Mouse (Mus musculus) kidney, embryonic 16.5 days (tissue): ENCODE measurements around the gene Gtpbp1. TPM values are rescaled to one million over a fixed set of nuclear protein-coding genes. Genes with fewer than 3 reads are reported as not detected.
A peak's percentile ranks its signal among the peaks of the same experiment; 100 is the strongest.

ENCODE experiments used
- ATAC-seq: fragments of 200-750 bp; cut with Nextera tagmentation; 2 replicates; pipeline ENCODE4 v1.8.0; 2017; ENCODE audit warnings: moderate TSS enrichment; ENCODE audit not compliant: low FRiP score, low TSS enrichment
- H3K27ac ChIP-seq: fragments of 300-500 bp; sonication (generic); 2 replicates; pipeline ENCODE4 v1.5.1; 2014; ENCODE audit warnings: low read length
- H3K27me3 ChIP-seq: fragments of 300-500 bp; sonication (generic); 2 replicates; pipeline ENCODE4 v1.6.1; 2014; ENCODE audit warnings: low read length, control low read depth, mixed read lengths; ENCODE audit not compliant: insufficient read depth
- H3K36me3 ChIP-seq: fragments of 300-500 bp; sonication (generic); 2 replicates; pipeline ENCODE4 v1.6.1; 2014; ENCODE audit warnings: low read length, control low read depth, mixed read lengths; ENCODE audit not compliant: insufficient read depth
- H3K4me1 ChIP-seq: fragments of 300-500 bp; sonication (generic); 2 replicates; pipeline ENCODE4 v1.6.1; 2014; ENCODE audit warnings: low read length, control low read depth, mixed read lengths; ENCODE audit not compliant: insufficient read depth
- H3K4me2 ChIP-seq: fragments of 300-500 bp; sonication (generic); replicated peaks from 2 replicates; pipeline ENCODE4 v1.6.1; 2014; ENCODE audit warnings: low read depth, low read length
- H3K4me3 ChIP-seq: fragments of 300-500 bp; sonication (generic); 2 replicates; pipeline ENCODE4 v1.5.1; 2014; ENCODE audit warnings: mild to moderate bottlenecking, low read length
- H3K9ac ChIP-seq: fragments of 300-500 bp; sonication (generic); replicated peaks from 2 replicates; pipeline ENCODE4 v1.6.1; 2014; ENCODE audit warnings: low read length
- H3K9me3 ChIP-seq: fragments of 300-500 bp; sonication (generic); 2 replicates; pipeline ENCODE4 v1.6.1; 2016; ENCODE audit warnings: low read length, control low read depth
- WGBS: fragments of 180-500 bp; shearing (Covaris S2); extraction: QIAGEN DNeasy Blood & Tissue Kit; methylation state at CpG from one replicate; pipeline ENCODE4 v1.1.7; 2014; 5-methylcytosine and 5-hydroxymethylcytosine counted together
- polyA plus RNA-seq: library from polyadenylated mRNA; unstranded; fragments of >200 nt; fragmentation: Nextera tagmentation; extraction: Ambion mirVana; gene quantifications from 2 replicates; pipeline ENCODE4 v1.2.1, GENCODE M21; 2015

Gene Gtpbp1
- polyA plus RNA-seq, 1 experiment from 2014 or later, result 36.6 TPM

DNA sequence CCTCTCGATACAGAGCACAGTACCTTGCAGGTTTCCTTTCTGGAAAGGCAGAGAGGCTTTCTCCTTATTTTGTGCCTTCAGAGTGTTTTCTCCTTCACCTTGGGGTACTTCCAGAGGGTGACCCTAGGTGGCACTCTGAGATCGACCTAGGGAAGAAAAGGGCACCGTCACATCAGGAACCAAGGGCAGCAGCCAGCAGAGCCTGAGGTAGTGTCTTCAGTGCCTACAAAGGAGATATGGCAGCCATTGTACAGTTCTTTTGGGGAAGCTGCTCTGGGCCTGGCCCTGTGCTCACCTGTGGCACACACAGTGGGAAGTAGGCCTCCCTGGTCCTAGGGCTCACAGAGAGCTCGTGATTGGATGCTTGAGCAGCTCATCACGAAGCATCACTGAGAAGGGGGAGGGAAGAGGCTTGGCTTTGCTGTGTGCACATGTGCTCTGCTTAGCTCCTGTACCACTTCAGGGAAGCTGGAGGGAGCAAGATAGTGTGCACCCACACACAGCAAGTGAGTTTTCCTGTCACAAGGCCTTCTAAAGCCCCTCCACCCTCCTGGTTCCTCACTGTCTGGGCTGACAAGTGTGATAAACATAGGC, 17.7 kb downstream of the Gtpbp1 start:
- ATAC-seq, result no peak
- H3K36me3 ChIP-seq, result peaks cover 39% of the 10 kb centered on the region

DNA sequence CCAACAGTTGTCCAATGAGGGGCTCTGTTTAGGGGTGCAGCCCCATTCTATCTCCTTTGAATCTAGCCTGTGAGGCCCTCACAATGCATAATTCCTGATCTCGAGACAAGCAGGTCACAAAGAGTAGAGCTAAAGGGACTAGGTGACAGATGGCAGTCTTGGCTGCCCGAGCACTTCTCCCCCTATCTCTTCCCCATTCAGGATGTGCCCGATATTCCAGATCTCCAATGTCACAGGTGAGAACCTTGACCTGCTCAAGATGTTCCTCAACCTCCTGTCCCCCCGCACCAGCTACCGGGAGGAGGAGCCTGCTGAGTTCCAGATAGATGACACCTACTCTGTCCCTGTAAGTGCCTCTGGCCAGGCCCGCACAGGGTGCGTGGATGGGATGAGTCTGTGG, 25.0 kb downstream of the Gtpbp1 start:
- 90% methylated on average over 7 of the region's 7 CpGs for WGBS
- H3K27me3 ChIP-seq, result no peaks in the 10 kb centered on the region
- H3K9ac ChIP-seq, result no peak overlapping the region

More for the DNA sequence above, 17.7 kb downstream of the Gtpbp1 start:
- H3K4me2 ChIP-seq, result no peak overlapping the region
- 86% methylated on average over 5 of the region's 5 CpGs for WGBS
- no peak overlapping the region for H3K4me3 ChIP-seq
- H3K9ac ChIP-seq, result no peak overlapping the region
- H3K27me3 ChIP-seq, result no peaks in the 10 kb centered on the region
- no peaks in the 10 kb centered on the region for H3K9me3 ChIP-seq
- H3K27ac ChIP-seq, result no peak overlapping the region
- no peaks in the 10 kb centered on the region for H3K4me1 ChIP-seq

DNA sequence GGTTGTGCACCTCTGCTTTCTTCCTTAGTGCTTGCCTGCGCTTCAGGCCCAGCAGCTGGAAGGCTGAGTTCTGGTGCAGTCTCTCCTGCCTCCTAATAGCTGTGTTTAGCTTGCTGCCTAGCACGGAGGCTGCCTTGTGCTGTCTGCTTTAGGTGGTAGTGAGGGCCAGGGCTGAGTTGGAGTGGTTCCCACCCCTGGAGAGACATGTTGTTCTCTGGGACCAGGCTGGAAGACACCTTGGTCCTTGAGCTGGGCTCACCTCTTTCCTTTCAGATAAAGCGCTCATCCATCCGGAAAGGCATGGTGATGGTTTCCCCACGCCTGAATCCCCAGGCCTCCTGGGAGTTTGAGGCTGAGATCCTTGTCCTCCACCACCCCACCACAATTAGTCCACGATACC, 26.1 kb downstream of the Gtpbp1 start:
- no peak for ATAC-seq
- no peaks in the 10 kb centered on the region for H3K27me3 ChIP-seq
- H3K36me3 ChIP-seq, result peaks cover 62% of the 10 kb centered on the region
- no peak overlapping the region for H3K27ac ChIP-seq
- no peaks in the 10 kb centered on the region for H3K9me3 ChIP-seq
- H3K4me1 ChIP-seq, result no peaks in the 10 kb centered on the region
- WGBS, result 93% methylated on average over 6 of the region's 6 CpGs
- no peak overlapping the region for H3K9ac ChIP-seq
- no peak overlapping the region for H3K4me2 ChIP-seq
- H3K4me3 ChIP-seq, result no peak overlapping the region

More for the DNA sequence above, 25.0 kb downstream of the Gtpbp1 start:
- no peaks in the 10 kb centered on the region for H3K9me3 ChIP-seq
- ATAC-seq, result no peak
- no peak overlapping the region for H3K27ac ChIP-seq
- H3K4me3 ChIP-seq, result no peak overlapping the region
- H3K36me3 ChIP-seq, result peaks cover 68% of the 10 kb centered on the region
- H3K4me2 ChIP-seq, result no peak overlapping the region
- no peaks in the 10 kb centered on the region for H3K4me1 ChIP-seq

DNA sequence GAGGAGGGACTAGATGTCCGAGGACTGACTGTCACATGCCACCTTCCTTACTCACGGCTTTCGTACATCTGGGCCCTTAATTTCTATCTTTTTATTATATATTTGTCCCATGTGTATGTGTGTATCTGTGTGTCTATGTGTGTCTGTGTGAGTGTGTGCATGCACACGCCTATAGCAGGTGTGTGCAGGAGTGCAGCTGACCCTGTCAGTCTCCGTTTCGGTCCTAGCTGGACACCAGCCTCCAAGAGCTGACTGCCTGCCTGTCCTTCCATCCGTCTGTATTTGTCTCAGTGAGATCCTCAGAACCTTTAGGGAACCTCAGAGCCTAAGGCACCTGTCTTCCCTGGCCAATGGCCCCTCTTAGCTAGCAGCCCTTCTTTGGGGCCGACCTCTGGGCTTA, 29.6 kb downstream of the Gtpbp1 start:
- Histone ChIP-seq H3K27me3 (no peaks in the 10 kb centered on the region), H3K36me3 (peaks cover 53% of the 10 kb centered on the region)
- WGBS, result 90% methylated on average over 8 of the region's 8 CpGs

DNA sequence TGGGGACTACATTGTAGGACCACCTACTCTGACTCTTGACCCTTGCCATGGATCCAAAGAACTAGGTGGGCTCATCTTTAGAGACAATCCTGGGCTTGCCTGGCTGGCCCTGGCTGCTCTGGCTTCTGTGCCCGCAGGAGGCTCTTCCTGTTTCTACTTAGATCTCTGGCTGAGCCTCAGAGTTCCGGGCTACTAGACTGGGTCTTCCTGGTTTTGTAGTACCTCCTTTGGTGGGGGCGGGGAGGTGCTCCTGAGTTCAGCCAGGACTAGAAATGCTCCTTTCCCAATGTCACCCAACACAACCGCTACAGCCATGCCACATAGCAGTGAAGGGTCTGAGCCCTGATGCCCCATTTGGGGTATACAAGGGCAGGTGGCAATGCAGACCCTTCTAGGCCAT, 30.2 kb downstream of the Gtpbp1 start:
- 86% methylated on average over 4 of the region's 4 CpGs for WGBS
- no peak for ATAC-seq
- no peak overlapping the region for H3K9ac ChIP-seq
- H3K27ac ChIP-seq, result no peak overlapping the region
- H3K27me3 ChIP-seq, result no peaks in the 10 kb centered on the region
- H3K9me3 ChIP-seq, result no peaks in the 10 kb centered on the region
- no peaks in the 10 kb centered on the region for H3K4me1 ChIP-seq
- H3K4me2 ChIP-seq, result no peak overlapping the region
- H3K36me3 ChIP-seq, result peaks cover 49% of the 10 kb centered on the region
- no peak overlapping the region for H3K4me3 ChIP-seq

More for the DNA sequence above, 29.6 kb downstream of the Gtpbp1 start:
- H3K9ac ChIP-seq, result no peak overlapping the region
- H3K4me1 ChIP-seq, result no peaks in the 10 kb centered on the region
- no peak overlapping the region for H3K4me3 ChIP-seq
- no peak overlapping the region for H3K27ac ChIP-seq
- H3K9me3 ChIP-seq, result no peaks in the 10 kb centered on the region
- H3K4me2 ChIP-seq, result no peak overlapping the region
- no peak for ATAC-seq

DNA sequence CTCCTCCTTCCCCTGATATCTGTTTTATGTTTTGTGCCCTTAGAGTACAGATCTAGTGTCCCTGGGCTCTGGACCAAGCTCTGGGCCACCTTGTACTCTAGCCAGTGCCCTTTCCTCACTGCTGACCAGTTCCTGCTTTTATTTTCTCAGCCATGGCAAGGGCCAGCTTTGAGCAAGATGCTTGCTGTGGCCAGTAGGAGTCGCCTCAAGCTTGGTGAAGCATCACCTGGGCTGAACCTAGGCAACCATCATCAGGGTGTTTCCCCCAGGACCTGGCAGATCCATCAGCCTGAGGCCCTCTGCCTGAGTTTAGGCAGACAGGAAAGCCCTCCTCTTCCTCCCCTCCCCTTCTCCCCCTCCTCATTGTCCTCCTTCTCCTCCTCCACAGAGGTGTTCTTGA, 32.8 kb downstream of the Gtpbp1 start:
- H3K36me3 ChIP-seq, result peaks cover 51% of the 10 kb centered on the region
- 25% methylated on average over 1 of the region's 1 CpGs for WGBS

DNA sequence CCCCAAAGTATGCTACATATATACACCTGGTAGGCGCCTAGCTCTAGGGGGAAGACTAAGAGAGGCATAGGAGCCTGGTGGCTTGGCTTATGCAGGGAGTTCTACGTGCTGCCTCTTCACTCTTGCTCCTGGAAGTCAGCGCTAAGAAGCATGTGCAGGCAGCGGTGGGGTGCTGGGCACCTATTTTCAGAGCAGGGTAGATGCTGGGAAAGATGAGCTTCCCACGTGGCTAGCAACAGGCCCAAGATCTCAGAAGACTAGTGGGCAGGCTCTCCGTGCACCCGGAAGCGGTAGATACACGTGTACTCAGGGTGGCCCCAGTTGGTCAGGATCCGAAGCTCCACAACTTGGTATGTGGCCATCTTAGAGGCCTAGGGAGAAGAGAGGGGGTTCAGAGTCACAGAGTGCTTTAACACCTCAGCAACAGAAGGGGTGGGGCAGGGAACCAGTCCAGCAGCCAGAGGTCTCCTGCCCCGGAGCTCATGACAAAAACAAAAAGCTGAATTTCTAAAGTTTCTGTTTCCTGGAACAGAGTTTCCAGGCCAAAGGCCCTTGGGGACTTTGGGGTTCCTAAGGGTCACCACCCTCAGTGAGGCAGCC, 34.6 kb downstream of the Gtpbp1 start:
- Histone ChIP-seq H3K4me1 (no peaks in the 10 kb centered on the region), H3K9ac (no peak overlapping the region), H3K27ac (no peak overlapping the region), H3K9me3 (no peaks in the 10 kb centered on the region), H3K27me3 (no peaks in the 10 kb centered on the region), H3K4me2 (no peak overlapping the region), H3K4me3 (no peak overlapping the region), H3K36me3 (peaks cover 49% of the 10 kb centered on the region)
- no peak for ATAC-seq
- WGBS, result 88% methylated on average over 11 of the region's 11 CpGs

More for the DNA sequence above, 32.8 kb downstream of the Gtpbp1 start:
- H3K4me3 ChIP-seq, result no peak overlapping the region
- H3K9me3 ChIP-seq, result no peaks in the 10 kb centered on the region
- no peak for ATAC-seq
- no peaks in the 10 kb centered on the region for H3K4me1 ChIP-seq
- no peak overlapping the region for H3K9ac ChIP-seq
- peak overlapping the region; percentile 36; the same call in 1 of the 2 replicates for H3K27ac ChIP-seq
- H3K27me3 ChIP-seq, result no peaks in the 10 kb centered on the region
- H3K4me2 ChIP-seq, result no peak overlapping the region

DNA sequence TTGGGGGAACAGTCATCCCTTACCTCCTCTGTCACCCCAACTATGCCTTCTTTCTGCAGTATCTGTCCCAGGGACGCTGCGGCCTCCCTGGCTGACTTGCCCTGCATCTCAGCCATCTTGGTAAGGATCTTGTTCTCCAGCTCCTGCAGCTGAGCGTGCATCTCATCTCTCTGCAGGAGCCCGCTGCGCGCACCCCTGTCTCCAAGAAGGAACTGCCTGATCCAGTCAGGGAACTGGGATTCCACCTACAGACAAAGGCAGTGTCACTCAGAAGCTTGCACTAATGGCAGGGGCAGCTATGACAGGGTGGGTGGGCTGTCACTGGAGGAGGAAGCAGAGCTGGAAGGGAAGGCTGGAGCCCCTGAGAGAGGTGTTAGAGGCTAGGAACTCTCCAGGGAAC, 37.2 kb downstream of the Gtpbp1 start:
- WGBS, result 96% methylated on average over 6 of the region's 6 CpGs
- no peak for ATAC-seq
- peaks cover 60% of the 10 kb centered on the region for H3K36me3 ChIP-seq

DNA sequence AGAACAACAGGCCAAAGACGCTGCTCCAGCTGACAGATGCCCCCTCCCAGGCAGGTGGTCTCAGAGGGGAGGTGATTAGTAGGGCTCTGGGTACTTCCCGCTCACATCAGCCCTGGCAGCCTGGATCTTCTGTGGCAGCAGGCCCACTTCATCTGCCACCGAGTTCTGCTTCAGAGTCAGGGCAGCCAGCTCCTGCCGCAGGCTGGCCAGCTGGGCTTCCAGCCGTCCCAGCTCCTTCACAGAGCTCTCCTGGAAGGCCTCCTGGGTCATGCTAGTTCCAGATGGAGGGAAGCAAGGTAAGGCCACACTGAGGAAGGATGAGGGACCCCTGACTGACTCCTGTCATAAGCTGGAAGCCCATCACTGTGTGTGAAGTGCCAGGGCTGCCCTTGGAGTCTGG, 37.7 kb downstream of the Gtpbp1 start:
- no peak overlapping the region for H3K4me2 ChIP-seq
- no peak overlapping the region for H3K4me3 ChIP-seq
- peaks cover 64% of the 10 kb centered on the region for H3K36me3 ChIP-seq
- H3K9ac ChIP-seq, result no peak overlapping the region
- 82% methylated on average over 5 of the region's 5 CpGs for WGBS
- H3K9me3 ChIP-seq, result no peaks in the 10 kb centered on the region
- H3K27ac ChIP-seq, result no peak overlapping the region
- no peak for ATAC-seq
- H3K4me1 ChIP-seq, result no peaks in the 10 kb centered on the region
- H3K27me3 ChIP-seq, result no peaks in the 10 kb centered on the region

More for the DNA sequence above, 37.2 kb downstream of the Gtpbp1 start:
- Histone ChIP-seq H3K9ac (no peak overlapping the region), H3K4me1 (no peaks in the 10 kb centered on the region), H3K4me3 (no peak overlapping the region), H3K27ac (no peak overlapping the region), H3K9me3 (no peaks in the 10 kb centered on the region), H3K27me3 (no peaks in the 10 kb centered on the region), H3K4me2 (no peak overlapping the region)

DNA sequence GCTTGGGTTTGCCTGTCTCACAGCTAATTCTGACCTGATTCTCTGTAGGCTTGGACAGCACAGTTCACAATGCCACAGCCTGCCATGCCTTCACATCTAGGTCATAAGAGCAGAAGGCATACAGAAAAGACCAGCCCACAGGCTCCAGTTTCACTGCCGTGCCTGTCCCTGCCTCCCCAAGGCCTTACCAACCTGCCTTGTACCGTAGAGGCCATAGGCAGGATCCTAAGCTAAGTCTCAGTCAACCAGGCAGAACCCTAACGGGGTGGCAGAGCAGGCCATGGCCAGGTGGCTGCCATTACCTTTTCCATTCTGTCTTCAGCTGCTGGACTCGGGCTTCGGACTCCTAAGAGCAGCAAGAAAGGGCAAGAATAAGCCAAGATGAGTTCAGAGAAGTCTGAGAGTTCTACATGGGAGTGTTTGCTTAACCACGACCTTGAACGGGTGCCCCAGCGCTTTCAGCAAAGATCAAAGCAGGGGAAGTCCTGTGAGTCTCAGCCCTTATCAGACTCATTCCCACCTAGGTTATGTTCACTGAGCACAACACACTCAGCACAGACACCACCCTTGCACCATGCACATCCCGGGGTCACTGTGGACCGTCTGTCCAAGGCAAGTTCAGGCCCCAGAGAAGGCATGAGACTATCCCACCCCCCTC, 38.2 kb downstream of the Gtpbp1 start:
- Histone ChIP-seq H3K4me1 (no peaks in the 10 kb centered on the region), H3K9ac (no peak overlapping the region), H3K27me3 (no peaks in the 10 kb centered on the region), H3K27ac (no peak overlapping the region), H3K4me2 (no peak overlapping the region), H3K36me3 (peaks cover 70% of the 10 kb centered on the region), H3K9me3 (no peaks in the 10 kb centered on the region), H3K4me3 (no peak overlapping the region)
- ATAC-seq, result no peak
- 66% methylated on average over 10 of the region's 10 CpGs for WGBS
